Mouse (Mus musculus) liver, postnatal 0 days (tissue): Measurements from ENCODE around the gene Mettl11b.

Experiments
- CTCF ChIP-seq: sonication (generic); IDR thresholded peaks from 2 replicates; pipeline ENCODE4 v1.5.1; 2016; ENCODE audit warnings: antibody characterized with exemption, low read depth
- EP300 ChIP-seq: IDR thresholded peaks from 2 replicates; pipeline ENCODE4 v1.6.1; 2016; ENCODE audit warnings: antibody characterized with exemption, low read depth, mild to moderate bottlenecking

- TF ChIP-seq CTCF (no peak), EP300 (no peak)
Observed at GRCm38 (mm10) chr1:163757462-163758207, 32.6 kb upstream of the Mettl11b start.
